Mouse (Mus musculus) thymus, postnatal 14 days (tissue): ENCODE data around the gene Mid1.

Experiments
- DNase-seq: peaks from one replicate; pipeline ENCODE4 v3.0.0; 2021

The Mid1 gene

DNA sequence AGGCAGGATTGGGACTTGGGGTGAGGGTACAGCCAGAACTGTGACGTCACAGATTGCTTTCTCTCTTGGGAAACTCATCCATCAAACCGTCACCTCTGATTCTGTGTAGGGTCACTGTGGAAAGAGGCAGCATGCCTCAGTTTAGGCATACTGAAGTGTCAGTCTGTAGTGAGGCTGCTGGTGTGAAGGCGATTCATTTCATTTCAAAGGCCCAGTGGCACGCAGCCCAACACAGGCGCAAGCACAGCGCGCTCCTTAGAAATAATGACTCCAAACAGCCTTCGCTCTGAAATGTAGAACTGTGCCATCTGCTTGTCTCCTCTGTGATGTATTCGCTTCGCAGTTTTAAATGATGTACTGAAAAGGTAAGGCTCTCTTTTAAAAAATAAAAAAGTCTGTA, 141.9 kb downstream of the Mid1 start:
- DNase-seq: no peak

DNA sequence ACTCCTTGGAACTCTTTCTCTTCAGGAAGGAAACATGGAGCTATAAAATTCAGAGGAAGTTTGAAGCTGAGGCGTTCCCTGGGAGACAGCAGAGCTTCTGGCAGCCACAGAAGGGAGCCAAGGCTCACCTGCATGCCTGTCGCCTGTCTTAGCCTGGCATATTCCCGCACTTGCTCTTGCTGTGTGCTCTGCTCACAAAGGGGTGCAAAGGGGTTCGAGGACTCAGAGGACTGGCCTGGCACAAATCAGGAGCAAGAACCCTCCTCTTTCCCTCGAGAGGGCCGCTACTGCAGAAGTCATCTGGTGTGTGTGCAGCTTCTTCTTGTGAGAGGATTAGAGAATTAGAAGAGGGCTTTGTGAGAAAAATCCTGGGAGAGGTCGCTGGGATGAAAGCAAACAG, 142.7 kb downstream of the Mid1 start:
- no peak for DNase-seq

DNA sequence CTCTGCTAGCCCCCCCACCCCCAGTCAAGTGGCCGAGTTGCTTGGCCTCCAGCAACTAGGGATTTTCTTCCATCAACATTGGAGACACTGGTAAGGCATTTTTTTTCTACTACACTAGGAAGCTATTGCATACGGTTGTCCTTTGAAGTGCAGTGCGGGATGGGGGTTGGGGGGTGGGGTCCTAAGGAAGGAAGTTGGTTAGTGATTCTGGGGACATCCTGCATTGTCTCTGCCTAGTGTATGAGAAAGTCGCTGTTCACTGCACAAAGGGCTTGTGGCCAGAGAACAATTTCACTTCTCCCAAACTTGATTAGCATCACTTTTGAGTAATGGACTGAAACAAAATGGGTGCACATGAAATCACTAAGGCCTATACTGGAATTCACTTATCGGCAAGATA, 143.1 kb downstream of the Mid1 start:
- peak; percentile 16 for DNase-seq

DNA sequence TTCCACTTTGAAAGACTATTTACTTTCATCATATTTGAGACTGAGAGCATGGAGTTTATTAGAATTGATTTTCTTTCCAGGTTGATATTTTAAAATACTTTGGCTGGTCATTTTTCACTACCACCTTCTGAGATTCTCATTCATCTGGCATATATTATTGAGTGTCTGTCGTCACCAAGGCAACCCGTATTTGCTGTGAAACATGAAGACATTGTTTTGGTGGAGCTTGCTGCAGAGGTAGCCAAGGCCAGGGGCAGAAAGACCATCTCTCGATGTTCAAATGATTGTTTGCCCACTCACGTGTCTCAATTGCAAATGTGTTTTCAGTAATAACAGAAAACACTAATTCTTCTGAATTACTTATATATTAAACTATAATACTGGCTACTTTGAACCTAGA, 145.1 kb downstream of the Mid1 start:
- DNase-seq: no peak

DNA sequence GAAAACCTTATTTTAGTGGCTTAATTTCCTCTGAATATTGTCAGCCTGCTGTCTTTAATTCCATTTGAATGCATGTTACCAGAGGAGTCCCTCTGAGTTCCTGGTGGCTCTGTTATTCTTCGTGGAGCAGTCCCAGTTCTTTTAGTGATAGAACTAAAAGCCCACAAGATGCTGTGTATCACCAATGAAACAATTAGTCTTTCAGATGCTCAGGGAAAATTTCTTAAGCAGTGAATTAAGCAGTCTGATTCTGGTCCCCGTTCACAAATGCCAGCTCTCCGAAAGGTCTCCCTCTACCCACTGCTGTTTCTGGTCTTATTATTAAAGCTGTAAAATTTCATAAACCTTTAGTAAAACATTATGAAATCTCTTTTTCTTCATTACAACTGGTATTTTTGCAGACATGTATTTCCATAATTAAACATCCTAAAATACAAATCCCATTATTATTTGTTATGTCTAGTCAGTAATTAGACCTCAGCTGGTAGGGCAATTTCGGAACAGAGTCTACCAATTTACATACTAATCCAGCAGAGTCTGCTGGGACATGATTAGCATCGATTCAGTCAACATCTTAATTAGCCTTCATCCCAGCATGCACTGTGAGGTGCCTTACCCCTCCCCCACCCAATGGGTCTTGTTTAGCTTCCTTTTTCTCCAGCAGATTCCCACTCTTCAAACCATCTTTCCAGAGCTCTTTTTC, 153.1 kb downstream of the Mid1 start:
- DNase-seq: no peak

DNA sequence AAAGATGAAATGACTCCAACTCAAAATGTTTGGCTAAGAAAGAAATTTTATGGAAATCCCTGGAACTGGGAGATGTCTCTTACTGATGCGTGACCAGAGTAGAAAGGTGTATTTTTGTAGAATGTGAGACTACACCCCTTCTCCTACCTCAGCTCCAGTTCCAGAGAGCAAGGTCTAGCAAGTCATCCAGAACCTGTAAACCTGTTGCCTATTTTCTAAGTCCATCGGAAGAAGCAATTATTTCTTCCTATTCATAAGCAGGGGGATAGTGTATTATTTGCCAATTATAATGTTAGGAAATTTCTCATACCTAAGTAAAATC, 153.6 kb downstream of the Mid1 start:
- no peak for DNase-seq

DNA sequence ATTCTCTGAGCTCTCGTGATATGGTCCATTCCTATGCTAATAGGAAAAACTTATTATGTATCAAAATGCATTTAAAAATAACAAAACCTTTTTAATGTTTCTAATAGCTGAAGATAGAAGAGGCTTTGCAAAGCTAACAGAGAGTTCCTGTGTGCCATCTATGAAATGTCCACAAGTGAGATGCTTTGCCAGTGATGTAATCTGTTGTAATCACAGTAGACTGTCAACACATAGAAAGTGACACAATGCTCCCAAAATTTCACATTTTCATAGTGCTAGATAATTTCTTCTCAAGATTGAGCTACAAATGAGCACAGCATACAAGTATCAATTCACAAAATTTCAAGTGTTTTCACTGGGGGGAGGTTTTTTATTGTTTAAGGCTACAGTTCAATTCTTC, 158.3 kb downstream of the Mid1 start:
- no peak for DNase-seq

DNA sequence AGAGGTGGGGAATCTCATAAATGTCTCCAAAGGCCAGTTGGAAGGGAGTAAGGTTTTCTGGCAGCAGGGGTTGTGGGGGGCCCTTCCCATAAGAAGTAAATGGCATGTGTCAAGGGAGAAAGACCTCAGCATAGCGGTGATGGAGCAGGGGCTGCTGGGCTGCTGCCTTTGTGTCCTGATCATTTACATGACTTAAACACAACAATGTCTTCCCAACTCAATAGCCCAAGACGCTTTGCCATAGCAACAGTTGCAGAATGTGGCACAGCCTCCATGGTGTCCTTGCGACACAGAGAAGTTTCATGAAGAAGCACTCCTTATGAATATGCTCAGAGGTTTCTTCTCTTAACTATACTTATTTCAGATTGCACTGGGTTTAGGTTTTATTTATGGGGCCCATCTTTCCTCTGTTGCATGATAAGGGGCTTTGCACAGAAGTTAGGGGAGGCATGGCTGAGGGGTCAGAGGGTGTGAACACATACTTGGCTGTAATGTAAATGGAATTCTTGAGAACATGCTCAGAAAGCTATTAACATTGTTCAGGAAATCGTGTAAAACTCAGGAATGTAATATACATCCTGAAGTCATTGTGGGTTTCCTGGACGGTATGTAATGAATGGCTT, 159.3 kb downstream of the Mid1 start:
- no peak for DNase-seq

DNA sequence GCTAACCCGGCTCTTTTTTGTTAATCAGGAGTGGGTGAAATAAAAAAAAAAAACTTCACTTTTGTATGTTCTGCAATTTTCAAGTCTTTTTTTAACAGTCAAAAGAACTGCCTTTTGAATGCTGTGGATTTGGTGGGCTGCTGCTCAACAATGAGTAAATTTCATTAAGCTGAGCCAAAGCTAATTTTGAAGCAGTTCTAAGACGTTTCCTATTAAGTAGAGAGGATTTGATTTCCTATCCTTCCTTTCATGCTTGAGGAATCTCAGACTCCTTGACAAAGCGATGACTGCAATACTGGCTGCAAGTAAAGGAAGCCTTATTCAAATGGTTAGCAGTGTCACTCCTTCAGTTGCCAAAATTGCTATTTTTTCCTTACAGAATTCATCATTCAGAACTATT, 161.2 kb downstream of the Mid1 start:
- DNase-seq: no peak

DNA sequence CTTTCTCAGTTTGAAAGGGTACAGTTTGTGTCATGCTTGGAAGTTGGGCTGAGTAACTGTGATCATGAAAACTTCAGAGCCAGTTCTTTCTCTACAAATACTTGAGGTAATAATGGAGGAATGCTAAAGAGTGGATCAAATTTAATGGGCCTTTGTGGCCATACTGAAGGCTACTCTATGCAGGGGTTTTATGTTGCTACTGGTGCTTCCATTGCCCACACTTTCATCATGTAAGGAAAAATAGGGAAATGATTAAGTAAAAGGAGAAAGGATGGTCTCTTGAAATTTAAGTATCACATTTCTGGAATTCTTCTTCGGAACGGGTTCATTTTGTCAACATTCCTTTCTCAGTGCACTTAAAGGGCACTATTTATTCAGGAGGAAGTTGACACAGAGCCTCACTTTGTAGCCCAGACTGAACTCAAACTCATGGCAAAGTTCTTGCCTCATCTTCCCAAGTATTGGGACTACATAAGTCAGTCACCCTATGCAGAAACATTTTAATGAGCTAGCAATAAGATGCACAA, 176.3 kb downstream of the Mid1 start:
- DNase-seq: no peak

DNA sequence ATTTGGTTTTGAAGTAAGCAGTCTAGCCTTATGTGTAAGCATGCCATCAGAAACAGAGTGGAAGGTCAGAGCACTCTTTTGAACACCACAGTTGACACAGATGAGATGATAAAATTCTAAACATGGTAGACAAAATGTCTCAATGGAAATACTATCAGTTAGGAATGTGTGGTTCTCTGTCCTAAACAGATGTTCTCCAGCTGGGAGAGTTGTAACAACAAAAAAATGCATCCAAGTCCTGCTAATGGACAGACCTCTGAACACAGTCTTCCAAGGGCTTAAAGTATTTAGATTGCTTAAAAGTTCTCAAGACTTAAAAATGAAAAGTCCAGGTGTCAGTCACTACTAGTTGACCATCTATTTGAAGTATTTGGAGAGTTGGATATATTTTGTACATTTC, 177.4 kb downstream of the Mid1 start:
- no peak for DNase-seq

DNA sequence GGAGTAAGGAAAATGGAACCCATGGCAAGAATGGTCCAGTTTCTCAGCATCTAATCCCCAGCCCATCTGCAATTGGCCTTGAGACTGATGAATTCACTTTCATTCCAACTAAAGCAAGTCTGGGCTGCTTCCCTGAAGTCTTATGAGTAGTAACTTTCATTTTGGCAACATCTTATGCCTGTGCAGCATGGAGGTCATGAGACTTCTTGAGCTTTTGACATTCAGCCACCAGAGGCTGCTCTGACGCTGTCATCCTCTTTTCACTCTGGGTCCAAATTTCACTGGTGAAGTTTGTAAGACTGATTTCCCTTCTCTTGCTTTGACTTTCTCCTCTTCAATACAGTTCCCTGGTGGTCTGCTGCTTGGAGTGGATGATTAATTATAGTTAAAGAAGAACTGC, 177.8 kb downstream of the Mid1 start:
- DNase-seq: peak; percentile 15

DNA sequence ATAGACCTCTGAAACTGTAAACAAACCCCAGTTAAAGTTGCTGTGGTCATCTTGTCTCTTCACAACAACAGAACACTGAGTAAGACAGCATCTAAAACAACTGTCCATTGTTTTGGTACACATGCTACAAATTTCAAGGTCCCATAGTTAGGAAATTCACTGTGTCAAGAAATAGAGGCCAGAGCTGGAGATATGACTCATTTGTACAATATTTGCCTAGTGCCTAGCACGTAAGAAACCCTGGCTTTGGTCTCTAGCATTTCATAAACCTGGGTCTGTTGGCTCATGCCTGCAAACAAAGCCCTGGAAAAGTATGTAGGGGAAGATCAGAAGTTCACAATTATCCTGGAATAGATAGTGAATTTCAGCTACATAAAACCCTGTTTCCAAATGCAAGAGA, 178.8 kb downstream of the Mid1 start:
- no peak for DNase-seq

DNA sequence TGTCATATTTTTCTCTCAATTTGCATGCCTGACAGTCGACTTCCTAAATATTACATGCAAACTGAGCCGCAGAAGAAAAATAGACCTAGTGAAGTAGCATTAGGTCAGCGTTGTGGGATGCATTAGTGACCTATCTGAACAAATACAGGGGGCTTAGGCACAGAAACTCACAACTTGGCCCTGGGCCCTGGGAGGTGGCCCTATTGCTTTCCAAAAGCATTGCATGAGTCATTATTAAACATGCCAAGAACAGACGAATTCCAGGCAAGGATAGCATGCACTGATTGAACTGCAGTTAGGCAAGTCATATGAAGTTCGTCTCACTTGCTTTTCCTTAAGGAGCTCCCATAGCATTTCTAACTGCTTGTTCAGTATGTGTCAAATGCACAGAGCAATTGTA, 183.2 kb downstream of the Mid1 start:
- DNase-seq: no peak

DNA sequence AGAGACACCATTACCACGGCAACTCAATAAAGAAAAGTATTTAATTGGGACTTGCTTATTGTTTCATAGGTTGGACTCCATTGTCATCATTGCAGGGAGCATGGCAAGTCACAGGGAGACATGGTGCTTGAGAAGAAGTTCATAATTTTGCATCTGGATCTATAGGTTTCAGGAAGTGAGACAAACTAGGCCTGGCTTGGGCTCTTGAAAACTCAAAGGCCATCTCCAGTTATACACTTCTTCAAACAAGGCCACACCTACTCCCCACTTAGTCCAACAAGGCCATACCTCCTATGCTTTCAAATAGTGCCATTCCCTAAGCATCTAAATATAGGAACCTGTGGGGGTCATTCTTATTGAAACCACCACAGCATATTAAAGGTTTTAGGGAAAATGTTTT, 189.5 kb downstream of the Mid1 start:
- DNase-seq: no peak

DNA sequence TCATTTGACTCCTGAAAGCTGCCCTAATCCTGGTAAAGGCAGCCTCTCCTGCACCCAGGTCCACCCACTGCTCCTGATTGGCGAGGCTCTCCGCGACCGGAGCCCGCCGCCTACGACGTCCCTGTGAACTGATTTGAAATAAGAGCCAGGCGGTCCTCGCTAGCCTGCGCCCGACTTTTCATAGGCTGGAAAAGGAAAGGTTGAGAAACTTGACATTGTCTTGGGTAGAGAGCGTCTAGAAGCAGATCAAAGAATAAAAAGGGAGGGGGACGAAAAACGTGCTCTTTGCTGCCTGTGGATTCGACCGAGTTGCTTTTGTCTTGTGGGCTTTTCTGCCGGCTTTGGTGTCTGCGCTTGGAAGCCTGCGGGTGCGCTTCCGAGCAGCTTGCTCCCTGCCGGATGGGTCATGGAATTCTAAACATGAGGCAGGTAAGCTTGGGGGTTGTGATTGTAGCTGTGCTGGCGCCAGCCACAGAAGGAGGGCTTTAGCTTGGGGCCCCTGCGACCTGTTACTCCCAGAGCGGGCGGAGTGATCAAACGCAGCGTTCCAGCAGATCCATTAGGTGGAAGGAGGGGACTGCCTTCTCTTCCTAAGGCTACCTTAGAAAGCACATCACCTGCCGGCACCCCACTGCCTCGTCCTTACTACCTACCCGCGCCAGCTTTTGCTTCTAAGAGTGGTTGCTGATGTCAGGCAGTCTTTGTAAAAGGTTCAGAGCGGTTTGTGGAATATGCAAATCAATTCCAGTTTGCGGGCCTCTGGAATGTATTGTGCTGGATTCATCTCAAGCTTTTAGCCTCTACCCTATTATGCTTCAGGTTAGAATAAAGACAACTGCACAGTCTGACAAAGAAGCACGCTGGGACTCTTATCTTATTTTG, 194.7 kb downstream of the Mid1 start:
- peak; percentile 53 for DNase-seq

DNA sequence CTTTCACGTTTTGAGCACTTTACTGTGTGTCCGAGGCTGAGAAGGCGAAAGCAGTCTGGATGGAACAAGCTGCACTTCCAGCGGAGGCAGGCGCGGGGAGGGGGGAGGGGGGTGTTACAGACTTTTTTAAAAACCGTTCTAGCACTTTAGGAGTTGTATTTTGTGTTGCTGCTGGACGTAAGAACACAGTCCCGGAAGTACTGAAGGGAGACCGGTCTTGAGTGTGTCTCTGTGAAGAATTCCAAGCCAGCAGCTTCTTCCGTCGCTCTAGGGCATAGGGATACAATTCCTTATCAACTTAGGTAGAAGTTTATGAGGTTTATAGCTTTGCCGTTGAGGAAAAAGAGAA, 195.3 kb downstream of the Mid1 start:
- peak; percentile 20 for DNase-seq

DNA sequence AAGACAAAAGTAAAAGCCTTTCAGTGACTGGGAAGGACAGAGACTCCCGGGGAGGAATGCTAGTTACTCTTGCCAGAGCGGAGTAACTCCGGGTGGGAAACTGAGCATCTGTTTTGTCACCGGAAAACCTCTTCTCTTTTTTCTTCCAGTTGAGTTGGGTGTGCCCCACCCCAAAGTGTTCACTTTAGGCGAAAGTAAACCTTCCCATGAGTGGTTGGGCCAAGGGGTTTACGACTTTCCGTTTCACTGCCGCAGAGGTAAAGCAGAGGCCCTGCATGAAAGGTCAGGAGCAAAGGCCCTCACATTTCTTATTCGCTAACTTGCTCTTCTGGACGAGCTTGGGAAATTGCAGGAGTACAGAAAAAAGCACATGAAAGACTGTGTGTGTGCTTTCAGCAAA, 195.8 kb downstream of the Mid1 start:
- DNase-seq: peak; percentile 74

DNA sequence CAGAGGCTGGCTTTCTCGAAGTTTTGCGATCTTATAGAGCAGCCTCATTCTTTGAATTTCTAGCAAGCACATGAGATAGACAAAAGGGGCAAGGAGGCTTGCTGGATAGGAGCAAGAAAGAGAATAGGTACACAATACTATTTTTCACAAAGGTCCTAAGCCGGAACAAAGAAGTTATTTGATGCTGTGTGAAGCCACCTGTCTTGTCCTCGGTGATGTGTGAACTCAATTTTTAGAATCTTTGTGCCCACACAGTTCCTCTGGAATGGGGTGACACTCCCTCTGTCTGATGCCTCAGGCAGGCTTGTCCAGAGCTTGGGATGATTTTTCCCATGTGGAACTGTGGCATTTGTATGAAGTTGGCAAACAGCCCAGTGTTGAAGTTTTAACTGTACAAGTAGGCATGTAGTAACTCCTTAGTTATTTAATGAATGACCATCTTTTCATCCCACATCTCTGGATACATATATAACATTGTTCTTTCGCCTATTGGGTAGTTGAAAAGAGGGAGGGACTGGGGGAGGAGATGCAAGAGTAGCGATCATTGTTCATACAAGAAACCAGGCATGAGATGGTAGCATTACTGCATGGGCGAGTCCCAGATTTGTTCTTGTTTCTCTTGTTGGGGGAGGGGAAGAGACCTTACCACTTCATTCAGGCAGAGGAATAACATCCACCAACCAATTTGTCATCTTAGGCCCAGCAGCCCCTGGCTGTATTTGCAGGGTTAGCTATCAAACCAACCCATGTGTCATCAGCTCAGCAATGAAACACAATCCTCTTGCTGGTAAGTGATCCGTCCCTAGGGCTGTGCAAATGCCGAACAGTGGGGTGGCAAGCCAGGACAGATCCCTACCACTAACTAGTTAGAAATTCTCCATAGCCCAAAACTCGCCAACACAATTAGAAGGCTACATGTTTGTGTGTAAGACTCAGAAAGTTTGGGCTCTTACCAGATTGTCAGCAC, 196.5 kb downstream of the Mid1 start:
- DNase-seq: peak; percentile 10

DNA sequence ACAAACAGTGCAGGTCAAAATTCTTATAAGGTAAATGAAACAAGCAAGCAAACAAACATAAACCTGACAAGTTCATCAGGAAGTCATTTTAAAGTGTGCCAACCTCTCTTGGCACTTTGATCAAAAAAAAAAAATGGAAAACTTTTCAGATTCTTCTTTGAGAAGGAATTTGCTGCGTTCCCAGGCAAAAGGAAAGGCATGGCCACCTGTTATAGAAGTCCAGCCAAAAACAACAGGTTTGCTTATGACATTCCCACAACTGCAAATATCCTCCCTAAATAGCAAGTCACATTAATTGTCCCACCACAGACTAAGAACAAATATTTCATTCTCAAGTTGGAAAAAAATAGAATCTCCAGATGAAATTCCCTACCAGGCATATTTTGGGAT, 197.2 kb downstream of the Mid1 start:
- no peak for DNase-seq

DNA sequence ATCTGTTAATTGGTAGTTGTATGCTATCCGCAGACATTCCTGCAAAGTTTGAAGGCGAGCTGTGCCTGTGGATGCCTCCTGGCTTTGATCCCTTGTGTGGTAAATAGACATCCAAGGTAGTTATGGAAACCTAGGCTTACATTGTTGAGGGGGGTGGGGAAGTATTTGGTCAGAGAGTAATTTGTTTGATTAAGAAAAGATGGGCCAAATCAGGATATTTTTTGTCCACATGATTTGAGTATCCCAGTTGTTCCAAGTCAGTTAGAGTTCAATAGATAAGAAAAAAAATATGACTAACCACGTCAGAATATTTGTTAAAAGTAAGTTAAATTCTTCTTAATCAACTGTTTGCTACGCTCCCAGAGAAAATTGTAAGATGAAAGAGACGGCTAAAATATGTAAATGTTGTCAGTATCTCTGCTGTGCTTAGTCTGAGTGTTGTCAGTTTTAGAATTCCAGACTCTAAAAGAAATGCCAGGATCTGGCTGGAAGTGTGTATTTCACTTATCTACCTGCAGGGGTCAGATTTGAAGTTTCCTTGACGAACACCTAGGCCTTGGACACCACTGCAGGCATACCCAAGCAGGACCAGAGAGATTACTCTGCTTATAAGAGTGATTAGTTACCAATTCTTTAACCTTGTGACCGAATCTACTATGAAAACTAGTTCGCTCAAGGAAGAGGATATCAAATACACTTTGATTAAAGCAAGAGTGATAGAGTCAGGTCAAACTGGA, 198.7 kb downstream of the Mid1 start:
- DNase-seq: no peak

DNA sequence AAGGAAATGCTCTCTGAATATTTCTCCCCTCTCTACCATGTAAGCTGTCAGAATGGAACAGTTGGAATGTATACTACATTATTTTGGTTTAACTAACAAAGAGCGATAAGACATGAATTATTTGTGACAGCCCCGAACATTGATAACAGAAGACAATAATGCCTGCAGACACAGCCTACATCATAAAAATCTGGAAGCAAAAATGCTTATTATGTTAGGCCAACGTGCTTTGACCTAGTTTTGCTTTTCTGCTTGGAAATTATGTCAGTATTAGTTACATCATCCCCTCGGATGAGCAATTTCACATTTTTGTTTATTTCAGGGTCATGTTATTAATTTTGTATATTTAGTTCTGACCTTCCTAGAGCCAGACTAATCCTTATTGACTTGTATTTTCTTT, 205.5 kb downstream of the Mid1 start:
- DNase-seq: no peak
